Mouse (Mus musculus): ENCODE data around the gene Fars2. TPM values are rescaled to one million over a fixed set of nuclear protein-coding genes. Genes with fewer than 3 reads are reported as not detected.

The Fars2 gene
- total RNA-seq, 2 experiments from 2014 or later = 53.3 to 110 TPM

- ATAC-seq (replicated peaks; ENCODE audit: low FRiP score, low TSS enrichment, poor library complexity, severe bottlenecking) = no peak
These were observed 369.5 kb downstream of the Fars2 start for GRCm38 (mm10) chr13:36486756-36487155.

GRCm38 (mm10) chr13:36489365-36489764 lies 372.2 kb downstream of the Fars2 start:
- ATAC-seq (replicated peaks; ENCODE audit: low FRiP score, low TSS enrichment, poor library complexity, severe bottlenecking) = no peak

DNA sequence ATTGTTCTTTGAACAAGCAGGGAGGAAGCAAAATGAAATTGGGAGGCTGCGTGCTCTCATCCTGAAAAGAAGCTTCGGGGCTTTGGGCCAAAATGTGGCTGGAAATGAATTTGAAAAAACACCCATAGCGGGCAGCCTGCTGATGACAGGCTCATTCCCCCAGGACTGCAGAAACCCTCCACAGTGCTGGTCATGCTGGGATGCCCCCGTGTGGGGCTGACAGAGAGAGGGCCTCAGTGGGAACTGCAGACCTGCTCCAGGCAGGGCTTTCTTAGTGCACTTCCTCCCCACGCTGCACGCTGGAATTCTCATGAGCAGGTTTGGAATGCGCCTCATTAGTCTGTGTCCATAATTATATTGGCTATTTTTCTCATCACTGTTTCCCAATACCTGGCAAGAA lies 373.4 kb downstream of the Fars2 start:
- no peak for ATAC-seq (replicated peaks; ENCODE audit: low FRiP score, low TSS enrichment, poor library complexity, severe bottlenecking)

DNA sequence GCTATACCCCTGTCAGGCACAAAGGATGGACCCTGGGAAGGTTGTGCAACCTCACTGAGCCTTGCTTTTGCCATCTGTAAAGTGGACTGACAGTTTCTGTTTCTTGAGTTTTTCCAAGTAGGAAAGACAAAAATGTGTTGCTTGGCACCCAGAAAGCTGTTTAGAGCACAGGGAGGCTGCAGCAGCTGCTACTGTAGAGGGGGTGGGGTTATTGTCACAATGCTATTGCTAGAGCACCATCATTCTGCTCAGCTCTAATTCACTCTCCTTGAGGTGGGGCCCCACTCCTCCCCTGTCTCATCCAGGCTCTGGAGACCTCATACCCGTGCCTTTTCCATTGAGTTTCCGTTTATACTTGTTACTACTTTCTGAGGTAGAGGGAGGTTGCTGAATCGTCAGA lies 375.2 kb downstream of the Fars2 start:
- ATAC-seq (replicated peaks; ENCODE audit: low FRiP score, low TSS enrichment, poor library complexity, severe bottlenecking) = no peak

DNA sequence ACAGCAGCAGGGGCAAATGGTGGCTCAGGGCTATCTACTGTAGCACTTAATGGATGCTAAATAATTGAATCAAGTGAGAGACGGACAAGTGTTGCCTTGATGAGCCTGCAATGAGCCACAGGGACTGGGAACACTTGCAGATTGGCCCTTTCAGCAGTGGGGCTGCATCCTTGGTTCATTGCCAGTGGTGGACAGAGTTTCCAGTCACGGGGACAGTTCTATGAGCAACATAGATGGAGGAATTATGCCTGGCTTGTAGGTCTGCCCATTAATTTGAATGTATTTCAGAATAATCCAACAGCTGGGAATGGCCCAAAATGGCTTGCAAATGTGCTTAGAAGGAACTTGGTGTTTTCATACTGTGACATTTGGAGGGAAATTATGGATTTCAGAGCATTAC lies 376.1 kb downstream of the Fars2 start:
- ATAC-seq (replicated peaks; ENCODE audit: low FRiP score, low TSS enrichment, poor library complexity, severe bottlenecking) = no peak

- no peak for ATAC-seq (replicated peaks; ENCODE audit: low FRiP score, low TSS enrichment, poor library complexity, severe bottlenecking)
These were observed 376.6 kb downstream of the Fars2 start for GRCm38 (mm10) chr13:36493762-36494161.

DNA sequence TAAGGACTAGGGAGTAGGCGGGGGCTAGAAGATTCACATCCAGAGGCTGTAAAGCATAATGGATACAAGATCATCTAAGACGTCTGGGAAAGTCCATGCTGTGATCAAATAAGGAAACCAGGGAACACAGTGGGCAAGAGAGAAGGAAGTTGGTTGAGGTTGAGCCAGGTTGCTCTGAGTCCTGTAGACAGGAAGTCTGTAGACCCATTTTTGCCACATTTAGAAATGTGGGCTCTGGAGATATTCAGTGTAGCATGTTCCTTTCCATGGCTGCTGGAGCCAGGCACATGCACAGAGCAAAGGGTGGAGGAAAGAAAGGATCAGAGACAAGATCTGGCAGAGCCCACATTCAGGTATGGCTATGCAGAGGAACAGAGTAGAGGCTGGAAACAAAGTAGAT lies 378.8 kb downstream of the Fars2 start:
- ATAC-seq (replicated peaks; ENCODE audit: low FRiP score, low TSS enrichment, poor library complexity, severe bottlenecking) = no peak

DNA sequence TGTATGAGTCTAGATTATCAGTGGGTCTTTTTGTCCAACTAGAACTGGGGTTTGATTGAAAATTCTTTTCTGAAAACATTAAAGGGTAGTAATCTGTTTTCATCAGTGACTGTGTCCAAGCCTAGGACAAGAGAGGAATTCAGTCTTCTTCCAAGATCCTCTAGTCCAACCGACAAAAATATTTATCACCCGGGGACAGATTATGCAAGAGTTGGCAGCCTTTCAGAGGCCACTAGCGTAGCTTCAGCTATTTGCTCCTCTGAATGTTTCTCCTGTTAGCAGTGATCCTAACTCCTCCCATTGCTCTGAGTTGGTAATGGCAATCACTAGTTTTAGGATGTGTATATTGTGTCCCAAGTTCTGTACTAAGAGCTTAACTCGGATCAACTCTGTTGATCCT lies 380.1 kb downstream of the Fars2 start:
- no peak for ATAC-seq (replicated peaks; ENCODE audit: low FRiP score, low TSS enrichment, poor library complexity, severe bottlenecking)

DNA sequence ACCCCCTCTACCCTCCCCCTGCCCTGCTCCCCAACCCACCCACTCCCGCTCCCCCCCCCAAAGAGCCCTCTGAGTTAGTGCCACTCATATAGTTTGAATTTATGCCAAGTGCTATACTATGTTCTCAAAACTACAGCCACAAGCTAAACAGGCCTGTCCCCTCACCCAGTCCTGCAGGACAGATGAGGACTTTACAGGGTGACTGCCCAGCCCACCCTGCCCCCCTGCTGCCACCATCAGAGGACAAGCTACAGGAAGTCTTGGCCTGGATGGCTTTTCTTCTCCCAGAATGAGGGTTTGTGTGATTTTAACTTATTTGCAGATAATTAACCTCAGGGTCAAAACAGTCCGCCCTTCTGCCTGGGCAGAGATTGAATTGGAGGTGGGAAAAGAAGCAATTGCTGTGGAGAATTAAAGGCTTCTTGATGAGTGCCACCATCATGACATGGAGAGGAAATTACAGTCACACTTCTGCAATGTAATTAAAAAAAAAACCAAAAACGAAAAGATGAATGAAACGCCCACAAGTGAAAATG lies 383.2 kb downstream of the Fars2 start:
- no peak for ATAC-seq (replicated peaks; ENCODE audit: low FRiP score, low TSS enrichment, poor library complexity, severe bottlenecking)

GRCm38 (mm10) chr13:36503551-36503950 lies 386.3 kb downstream of the Fars2 start:
- no peak for ATAC-seq (replicated peaks; ENCODE audit: low FRiP score, low TSS enrichment, poor library complexity, severe bottlenecking)

DNA sequence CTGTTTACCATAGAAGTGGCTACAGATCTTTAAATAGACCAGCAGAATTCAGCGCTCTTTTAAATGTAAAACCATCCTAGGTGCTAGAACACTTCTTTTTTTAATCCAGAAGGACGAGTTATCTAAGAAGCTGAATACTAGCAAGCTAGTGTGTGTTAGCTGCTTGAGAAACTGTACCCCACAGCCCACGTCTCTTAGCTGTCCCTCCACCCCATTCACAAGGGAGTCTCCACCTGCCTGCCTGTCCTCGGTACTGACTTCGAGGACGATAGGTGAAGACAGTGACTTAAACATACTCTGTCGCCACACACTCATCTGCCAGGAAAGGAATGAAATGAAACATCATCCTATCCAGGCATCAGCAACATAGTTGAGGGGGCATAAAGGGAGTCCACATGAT lies 386.8 kb downstream of the Fars2 start:
- ATAC-seq (replicated peaks; ENCODE audit: low FRiP score, low TSS enrichment, poor library complexity, severe bottlenecking) = no peak

DNA sequence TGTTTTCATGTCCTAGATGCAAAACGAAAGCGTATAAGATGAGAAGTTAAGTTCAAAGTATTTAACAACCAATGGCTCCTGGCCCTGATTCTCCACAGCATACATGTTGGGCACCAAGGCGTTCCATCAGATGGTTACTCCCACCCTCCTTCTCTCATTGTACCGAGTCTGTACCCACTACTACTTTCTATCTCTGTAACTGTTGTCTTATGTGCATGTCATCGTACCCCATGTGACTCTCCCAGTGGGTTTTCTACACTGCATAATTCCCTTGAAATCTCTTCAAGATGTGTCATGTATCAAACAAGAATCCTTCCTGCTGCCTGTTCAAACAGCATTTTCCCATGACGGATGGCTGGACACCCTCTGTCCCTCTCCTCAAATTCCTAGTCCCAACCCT lies 388.5 kb downstream of the Fars2 start:
- no peak for ATAC-seq (replicated peaks; ENCODE audit: low FRiP score, low TSS enrichment, poor library complexity, severe bottlenecking)

DNA sequence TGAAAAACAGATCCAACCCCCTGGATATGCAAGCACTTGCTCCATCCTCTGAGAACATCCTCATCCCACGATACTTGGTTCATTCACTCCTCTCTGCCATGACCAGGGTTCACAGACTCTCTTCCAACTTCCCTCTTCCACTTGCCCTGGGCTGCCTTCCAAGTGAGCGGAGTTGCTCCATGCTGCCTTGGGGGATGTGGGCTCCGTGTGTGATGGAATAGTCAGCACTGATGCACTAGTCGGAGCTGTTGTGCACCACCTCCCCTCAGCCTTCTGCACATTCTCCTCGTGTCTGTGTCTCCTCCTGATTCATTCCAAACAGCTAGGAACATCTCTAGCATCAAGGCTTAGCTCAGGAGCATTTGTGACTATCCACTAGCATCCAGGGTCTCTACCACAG lies 389.1 kb downstream of the Fars2 start:
- ATAC-seq (replicated peaks; ENCODE audit: low FRiP score, low TSS enrichment, poor library complexity, severe bottlenecking) = no peak

DNA sequence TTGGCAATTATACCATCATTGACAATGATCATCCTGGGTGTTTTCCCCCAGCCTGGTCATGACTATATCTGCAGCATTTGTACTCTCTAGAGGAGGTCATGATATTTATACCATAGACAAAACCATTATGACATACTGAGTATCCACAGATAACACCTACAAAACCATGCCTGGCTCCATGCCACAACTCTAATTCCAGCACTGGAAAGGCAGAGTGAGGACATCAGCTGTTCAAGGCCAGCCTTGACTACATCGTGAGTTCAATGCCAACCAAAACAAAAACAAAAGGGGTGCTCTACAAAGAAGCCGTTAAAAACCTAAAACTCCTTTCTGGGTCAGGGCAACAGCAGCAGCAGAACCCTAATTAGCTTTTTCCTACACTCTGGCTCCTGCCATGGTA lies 392.9 kb downstream of the Fars2 start:
- ATAC-seq (replicated peaks; ENCODE audit: low FRiP score, low TSS enrichment, poor library complexity, severe bottlenecking) = no peak

DNA sequence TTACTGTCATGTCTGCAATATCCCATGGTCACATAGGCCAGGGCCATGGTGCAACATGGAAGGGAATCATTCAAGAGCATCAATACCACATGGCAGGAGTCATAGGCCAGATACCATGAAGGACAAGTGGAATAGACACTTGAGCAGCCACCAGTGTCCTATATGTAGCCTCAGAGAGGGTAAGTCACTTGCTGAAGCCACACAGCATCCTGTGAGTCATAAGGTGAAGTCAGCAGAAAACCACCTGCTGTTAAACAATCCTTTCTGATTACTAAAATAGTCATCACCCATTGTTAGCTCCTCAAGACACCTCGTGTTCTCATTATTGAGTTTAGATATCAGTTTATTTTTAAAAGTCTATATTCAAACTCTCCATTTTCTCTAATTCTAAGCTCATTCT lies 395.9 kb downstream of the Fars2 start:
- ATAC-seq (replicated peaks; ENCODE audit: low FRiP score, low TSS enrichment, poor library complexity, severe bottlenecking) = no peak

DNA sequence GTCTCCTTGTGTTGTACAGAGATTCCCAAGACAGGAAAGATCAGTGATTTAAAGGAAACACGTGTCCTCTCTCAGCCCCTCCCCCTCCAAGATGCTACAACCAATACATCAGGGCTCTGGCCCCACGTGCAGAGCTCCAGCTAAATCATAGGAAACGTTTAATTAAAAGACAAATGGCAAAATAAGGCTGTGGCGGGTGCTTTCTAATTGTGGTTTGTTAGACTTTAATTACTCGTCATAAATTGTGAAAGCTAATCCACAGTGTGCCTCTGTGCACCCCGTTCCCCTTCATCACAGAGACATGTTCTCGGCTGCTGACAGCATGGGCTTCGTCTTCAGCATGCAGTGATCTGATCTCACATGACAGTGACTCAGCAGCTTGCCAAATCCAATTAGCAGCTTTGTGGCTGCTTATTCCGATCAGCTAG lies 400.9 kb downstream of the Fars2 start:
- ATAC-seq (replicated peaks; ENCODE audit: low FRiP score, low TSS enrichment, poor library complexity, severe bottlenecking) = no peak

DNA sequence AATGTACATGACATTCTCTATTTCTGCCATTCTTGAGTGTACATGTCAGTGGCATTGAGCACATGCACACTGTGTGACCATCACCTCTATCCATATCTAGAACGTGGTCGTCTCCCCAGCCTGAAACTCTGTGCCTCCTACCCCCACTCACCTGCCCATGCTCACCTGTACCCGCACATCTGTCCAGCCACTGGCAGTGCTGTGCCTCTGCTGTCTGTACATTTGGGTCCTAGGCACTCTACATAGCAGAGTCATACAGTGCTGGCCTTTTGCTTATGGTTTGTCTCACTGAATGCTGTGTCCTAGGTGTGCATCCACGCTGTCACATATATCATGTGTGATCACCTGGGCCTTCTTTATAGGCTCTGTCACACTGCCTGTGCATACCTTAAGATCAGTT lies 410.5 kb downstream of the Fars2 start:
- ATAC-seq (replicated peaks; ENCODE audit: low FRiP score, low TSS enrichment, poor library complexity, severe bottlenecking) = no peak

GRCm38 (mm10) chr13:36528223-36528895 lies 411.1 kb downstream of the Fars2 start:
- 0 out of 2 replicates have a peak, but pooled peaks have one; percentile 50 for ATAC-seq (replicated peaks; ENCODE audit: low FRiP score, low TSS enrichment, poor library complexity, severe bottlenecking)

- no peak for ATAC-seq (replicated peaks; ENCODE audit: low FRiP score, low TSS enrichment, poor library complexity, severe bottlenecking)
These were observed 412.3 kb downstream of the Fars2 start for GRCm38 (mm10) chr13:36529467-36530039.

DNA sequence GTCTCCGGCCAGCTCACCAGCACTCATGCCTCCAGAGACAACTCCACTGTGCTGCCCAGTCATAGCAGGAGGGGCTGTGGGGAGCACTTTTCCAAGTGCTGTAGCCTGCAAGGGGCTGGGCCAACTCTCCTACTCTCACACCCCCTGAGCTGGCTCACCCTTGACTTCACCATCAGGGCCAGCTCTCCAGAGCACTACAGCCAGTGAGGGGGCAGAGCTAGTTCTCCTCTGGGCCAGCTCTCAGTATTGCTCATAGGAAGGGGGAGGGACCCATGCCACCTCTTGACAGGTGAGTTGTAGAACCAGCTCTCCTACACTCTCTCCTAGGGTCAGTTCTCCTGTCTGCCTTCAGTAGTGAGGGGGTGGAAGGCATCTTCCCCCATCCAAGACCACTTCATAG lies 413.6 kb downstream of the Fars2 start:
- ATAC-seq (replicated peaks; ENCODE audit: low FRiP score, low TSS enrichment, poor library complexity, severe bottlenecking) = no peak

DNA sequence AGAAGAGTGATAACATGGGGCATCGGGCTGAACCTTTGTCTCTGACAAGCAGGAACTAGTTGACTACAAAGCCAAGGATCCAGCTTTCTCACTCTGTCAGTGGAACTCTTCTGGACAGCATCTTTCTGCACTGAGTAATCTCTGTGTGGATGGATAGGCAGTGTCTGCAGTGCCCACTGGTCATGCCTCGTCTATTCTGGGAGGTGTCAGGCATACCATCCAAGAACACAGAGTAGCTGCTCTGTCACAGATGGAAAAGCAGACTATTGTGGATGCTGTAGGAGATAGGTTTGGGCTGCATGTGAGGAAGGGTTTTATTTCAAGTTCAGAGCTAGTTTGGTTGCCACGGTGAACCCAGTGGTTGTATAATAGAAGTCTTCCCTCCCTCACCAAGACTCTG lies 414.7 kb downstream of the Fars2 start:
- no peak for ATAC-seq (replicated peaks; ENCODE audit: low FRiP score, low TSS enrichment, poor library complexity, severe bottlenecking)

Data from megakaryocyte-erythroid progenitor cell, adult 5-6 weeks (primary cell).